Mouse (Mus musculus): Measurements from ENCODE around the gene Sly.
"Not testable (repeated sequence)": the region's sequence is repeated elsewhere in the genome, so short reads cannot be mapped to it uniquely, and the experiment has no call there.

Gene Sly

GRCm38 (mm10) chrY:57186888-57187287 is at the start of gene Sly:
Gene Sly (plus strand): TSS chrY:57187188.
- DNase-seq (ENCODE audit: low spot score): not testable (repeated sequence)

All from embryo, embryonic 10 days (tissue).